Mouse (Mus musculus): Measurements from ENCODE around the gene Lrfn2. TPM values are rescaled to one million over a fixed set of nuclear protein-coding genes. Genes with fewer than 3 reads are reported as not detected.

The Lrfn2 gene
- not detected in 2 replicates for total RNA-seq (2012; rRNA removed)
- total RNA-seq (2014; rRNA removed) = not detected in 2 replicates
- polyA plus RNA-seq (2012; ENCODE audit: insufficient read length, low read depth) = not detected in 2 replicates

GRCm38 (mm10) chr17:48931621-48932405, at the start of gene Lrfn2:
Gene Lrfn2, plus strand, starts transcription at chr17:48932379.
- DNase-seq (ENCODE audit: extremely low read depth) = no peak
- Histone ChIP-seq H3K4me3 (replicated peaks in 1 of 3; ENCODE audit: low read depth in 2 of 3, low read length in 2 of 3, poor library complexity in 1 of 3) (no peak within 1 kb of the TSS), H3K9me3 (replicated peaks; ENCODE audit: low read length) (peaks cover 96% of the 10 kb centered on the region), H3K79me2 (replicated peaks; ENCODE audit: control insufficient read depth, extremely low read depth, insufficient read depth, poor library complexity, severe bottlenecking) (no peaks in the 10 kb centered on the region), H3K27ac (ENCODE audit: insufficient read depth, low read depth) (no peak within 1 kb of the TSS), H3K9ac (ENCODE audit: insufficient read depth, low read depth) (no peak within 1 kb of the TSS), H3K36me3 (replicated peaks in 1 of 2; ENCODE audit: control insufficient read depth in 1 of 2, insufficient read depth in 1 of 2, low read length in 1 of 2) (no peaks in the 10 kb centered on the region), H3K27me3 (replicated peaks) (no peaks in the 10 kb centered on the region), H3K4me1 (ENCODE audit: control insufficient read depth in 1 of 2, insufficient read depth in 2 of 2) (no peaks in the 10 kb centered on the region), H3K4me2 (ENCODE audit: insufficient read depth, low read depth, poor library complexity, severe bottlenecking) (no peak within 1 kb of the TSS)
- TF ChIP-seq MAX (IDR thresholded peaks at IDR 0.05; ENCODE audit: low read length) = no peak
- TF ChIP-seq ZKSCAN1 (IDR thresholded peaks at IDR 0.05; ENCODE audit: borderline replicate concordance, low read depth, low read length) = no peak
- TF ChIP-seq NELFE (IDR thresholded peaks at IDR 0.05; ENCODE audit: low read depth, low read length) = no peak
- no peak for TF ChIP-seq SMC3 (IDR thresholded peaks at IDR 0.05; ENCODE audit: low read depth, low read length)
- TF ChIP-seq KAT2A (IDR thresholded peaks at IDR 0.05; ENCODE audit: insufficient replicate concordance, low read length) = no peak
- no peak for TF ChIP-seq TBP (conservative IDR thresholded peaks at IDR 0.05; ENCODE audit: low read depth, low read length)
- dilution Hi-C loops (cut with MboI; ENCODE audit: extremely low pct_ligation_motif_present, extremely low pct_unique_long_range_greater_than_20kb, low sequenced_read_pairs) = no loop called here
- in situ Hi-C loops (cut with MboI; ENCODE audit: low pct_ligation_motif_present, low pct_unique_long_range_greater_than_20kb, low sequenced_read_pairs) = no loop called here

- in situ Hi-C loops (cut with MboI; ENCODE audit: low pct_ligation_motif_present, low pct_unique_long_range_greater_than_20kb, low sequenced_read_pairs) (no loop called here), dilution Hi-C loops (cut with MboI; ENCODE audit: extremely low pct_ligation_motif_present, extremely low pct_unique_long_range_greater_than_20kb, low sequenced_read_pairs) (no loop called here)
- H3K27me3 ChIP-seq (replicated peaks) = no peaks in the 10 kb centered on the region
- peak overlapping the region in 1 of 3 experiments; percentile 13 for H3K4me3 ChIP-seq (replicated peaks in 1 of 3; ENCODE audit: low read depth in 2 of 3, low read length in 2 of 3, poor library complexity in 1 of 3)
- no peaks in the 10 kb centered on the region for H3K36me3 ChIP-seq (replicated peaks in 1 of 2; ENCODE audit: control insufficient read depth in 1 of 2, insufficient read depth in 1 of 2, low read length in 1 of 2)
- no peaks in the 10 kb centered on the region for H3K79me2 ChIP-seq (replicated peaks; ENCODE audit: control insufficient read depth, extremely low read depth, insufficient read depth, poor library complexity, severe bottlenecking)
- peaks cover 90% of the 10 kb centered on the region for H3K9me3 ChIP-seq (replicated peaks; ENCODE audit: low read length)
- DNase-seq (ENCODE audit: extremely low read depth) = no peak
- H3K4me1 ChIP-seq (ENCODE audit: control insufficient read depth in 1 of 2, insufficient read depth in 2 of 2) = no peaks in the 10 kb centered on the region
- TF ChIP-seq USF2 (conservative IDR thresholded peaks at IDR 0.05; ENCODE audit: low read depth, low read length) = no peak
- no peak for TF ChIP-seq USF1 (IDR thresholded peaks at IDR 0.05; ENCODE audit: low read depth, low read length)
- no peak for TF ChIP-seq PAX5 (IDR thresholded peaks at IDR 0.05; ENCODE audit: low read length)
- TF ChIP-seq MAX (IDR thresholded peaks at IDR 0.05; ENCODE audit: low read length) = no peak
- TF ChIP-seq NELFE (IDR thresholded peaks at IDR 0.05; ENCODE audit: low read depth, low read length) = no peak
- no peak for TF ChIP-seq BHLHE40 (IDR thresholded peaks at IDR 0.05; ENCODE audit: low read depth, low read length)
- TF ChIP-seq ZNF384 (IDR thresholded peaks at IDR 0.05; ENCODE audit: low read depth, low read length) = no peak
- no peak for TF ChIP-seq NRF1 (IDR thresholded peaks at IDR 0.05; ENCODE audit: low read depth, low read length)
- no peak for TF ChIP-seq RAD21 (IDR thresholded peaks at IDR 0.05; ENCODE audit: low read depth, low read length)
- H3K9ac ChIP-seq (ENCODE audit: insufficient read depth, low read depth) = no peak overlapping the region
- H3K27ac ChIP-seq (ENCODE audit: insufficient read depth, low read depth) = no peak overlapping the region
- no peak overlapping the region for H3K4me2 ChIP-seq (ENCODE audit: insufficient read depth, low read depth, poor library complexity, severe bottlenecking)
Observed at GRCm38 (mm10) chr17:48887472-48888385, 44.5 kb upstream of the Lrfn2 start.
